Mouse (Mus musculus): ENCODE measurements at regions not wholly inside any gene's neighbourhood (a gene's known extent, or its start where the extent isn't known, plus 50 kb on each side); places are given as distances from the start of the nearest gene placed in this dataset.

GRCm38 (mm10) chr6:148599473-148599872 lies 155.3 kb upstream of the Tmtc1 start:
- in situ Hi-C loops (cut with MboI; ENCODE audit: low pct_ligation_motif_present, low pct_unique_long_range_greater_than_20kb, low sequenced_read_pairs) = no loop called here
- Histone ChIP-seq H3K9ac (ENCODE audit: insufficient read depth, low read depth) (no peak overlapping the region), H3K36me3 (replicated peaks in 1 of 2; ENCODE audit: control insufficient read depth in 1 of 2, insufficient read depth in 1 of 2, low read length in 1 of 2) (no peaks in the 10 kb centered on the region), H3K27me3 (replicated peaks) (no peaks in the 10 kb centered on the region), H3K9me3 (replicated peaks; ENCODE audit: low read length) (no peaks in the 10 kb centered on the region), H3K4me2 (ENCODE audit: insufficient read depth, low read depth, poor library complexity, severe bottlenecking) (no peak overlapping the region), H3K27ac (ENCODE audit: insufficient read depth, low read depth) (no peak overlapping the region), H3K79me2 (replicated peaks; ENCODE audit: control insufficient read depth, extremely low read depth, insufficient read depth, poor library complexity, severe bottlenecking) (no peaks in the 10 kb centered on the region), H3K4me3 (replicated peaks in 1 of 3; ENCODE audit: low read depth in 2 of 3, low read length in 2 of 3, poor library complexity in 1 of 3) (no peak overlapping the region), H3K4me1 (ENCODE audit: control insufficient read depth in 1 of 2, insufficient read depth in 2 of 2) (no peaks in the 10 kb centered on the region)
- DNase-seq (ENCODE audit: extremely low read depth) = no peak
- dilution Hi-C loops (cut with MboI; ENCODE audit: extremely low pct_ligation_motif_present, extremely low pct_unique_long_range_greater_than_20kb, low sequenced_read_pairs) = no loop called here
- TF ChIP-seq ZC3H11A (IDR thresholded peaks at IDR 0.05; ENCODE audit: low read depth, low read length) (no peak), PAX5 (IDR thresholded peaks at IDR 0.05; ENCODE audit: low read length) (no peak), RAD21 (IDR thresholded peaks at IDR 0.05; ENCODE audit: low read depth, low read length) (no peak), HCFC1 (IDR thresholded peaks at IDR 0.05; ENCODE audit: low read depth, low read length) (no peak), E2F4 (IDR thresholded peaks at IDR 0.05; ENCODE audit: insufficient replicate concordance, low read depth, low read length) (no peak), MYC (IDR thresholded peaks at IDR 0.05; ENCODE audit: low read depth, low read length) (no peak), BHLHE40 (IDR thresholded peaks at IDR 0.05; ENCODE audit: low read depth, low read length) (no peak), MAZ (IDR thresholded peaks at IDR 0.05; ENCODE audit: low read depth, low read length) (no peak), EP300 (IDR thresholded peaks at IDR 0.05; ENCODE audit: low read length) (no peak), SIN3A (IDR thresholded peaks at IDR 0.05; ENCODE audit: low read length) (no peak), IRF4 (IDR thresholded peaks at IDR 0.05; ENCODE audit: low read depth, low read length) (no peak), CHD1 (IDR thresholded peaks at IDR 0.05; ENCODE audit: low read depth, low read length) (no peak), SMC3 (IDR thresholded peaks at IDR 0.05; ENCODE audit: low read depth, low read length) (no peak), POLR2AphosphoS2 (IDR thresholded peaks at IDR 0.05; ENCODE audit: low read depth, low read length) (no peak), UBTF (IDR thresholded peaks at IDR 0.05; ENCODE audit: low read depth, low read length) (no peak), MXI1 (IDR thresholded peaks at IDR 0.05; ENCODE audit: low read depth, low read length) (no peak), TCF12 (IDR thresholded peaks at IDR 0.05; ENCODE audit: low read depth, low read length) (no peak), POLR2A (IDR thresholded peaks at IDR 0.05; ENCODE audit: low read depth, low read length) (no peak), USF2 (conservative IDR thresholded peaks at IDR 0.05; ENCODE audit: low read depth, low read length) (no peak)

GRCm38 (mm10) chr6:148598746-148599337 lies 154.7 kb upstream of the Tmtc1 start:
- Histone ChIP-seq H3K36me3 (replicated peaks in 1 of 2; ENCODE audit: control insufficient read depth in 1 of 2, insufficient read depth in 1 of 2, low read length in 1 of 2) (no peaks in the 10 kb centered on the region), H3K4me2 (ENCODE audit: insufficient read depth, low read depth, poor library complexity, severe bottlenecking) (no peak overlapping the region), H3K27me3 (replicated peaks) (no peaks in the 10 kb centered on the region), H3K27ac (ENCODE audit: insufficient read depth, low read depth) (no peak overlapping the region), H3K9me3 (replicated peaks; ENCODE audit: low read length) (no peaks in the 10 kb centered on the region), H3K4me3 (replicated peaks in 1 of 3; ENCODE audit: low read depth in 2 of 3, low read length in 2 of 3, poor library complexity in 1 of 3) (no peak overlapping the region), H3K9ac (ENCODE audit: insufficient read depth, low read depth) (no peak overlapping the region), H3K79me2 (replicated peaks; ENCODE audit: control insufficient read depth, extremely low read depth, insufficient read depth, poor library complexity, severe bottlenecking) (no peaks in the 10 kb centered on the region), H3K4me1 (ENCODE audit: control insufficient read depth in 1 of 2, insufficient read depth in 2 of 2) (no peaks in the 10 kb centered on the region)
- dilution Hi-C loops (cut with MboI; ENCODE audit: extremely low pct_ligation_motif_present, extremely low pct_unique_long_range_greater_than_20kb, low sequenced_read_pairs) = no loop called here
- in situ Hi-C loops (cut with MboI; ENCODE audit: low pct_ligation_motif_present, low pct_unique_long_range_greater_than_20kb, low sequenced_read_pairs) = no loop called here
- no peak for DNase-seq (ENCODE audit: extremely low read depth)
- TF ChIP-seq ZNF384 (IDR thresholded peaks at IDR 0.05; ENCODE audit: low read depth, low read length) (no peak), JUND (conservative IDR thresholded peaks at IDR 0.05; ENCODE audit: low read depth, low read length) (no peak), RAD21 (IDR thresholded peaks at IDR 0.05; ENCODE audit: low read depth, low read length) (no peak), SMC3 (IDR thresholded peaks at IDR 0.05; ENCODE audit: low read depth, low read length) (no peak), NRF1 (IDR thresholded peaks at IDR 0.05; ENCODE audit: low read depth, low read length) (no peak), IRF4 (IDR thresholded peaks at IDR 0.05; ENCODE audit: low read depth, low read length) (no peak), TCF12 (IDR thresholded peaks at IDR 0.05; ENCODE audit: low read depth, low read length) (no peak), BHLHE40 (IDR thresholded peaks at IDR 0.05; ENCODE audit: low read depth, low read length) (no peak), KAT2A (IDR thresholded peaks at IDR 0.05; ENCODE audit: insufficient replicate concordance, low read length) (no peak), POLR2AphosphoS2 (IDR thresholded peaks at IDR 0.05; ENCODE audit: low read depth, low read length) (no peak), MAX (IDR thresholded peaks at IDR 0.05; ENCODE audit: low read length) (no peak), EP300 (IDR thresholded peaks at IDR 0.05; ENCODE audit: low read length) (no peak), ELF1 (IDR thresholded peaks at IDR 0.05; ENCODE audit: low read depth, low read length) (no peak), TBP (conservative IDR thresholded peaks at IDR 0.05; ENCODE audit: low read depth, low read length) (no peak)
